Mouse (Mus musculus) kidney, adult 2 months (tissue): ENCODE measurements around the gene Rnf38. TPM values are rescaled to one million over a fixed set of nuclear protein-coding genes. Genes with fewer than 3 reads are reported as not detected.

Experiments used
- DNase-seq: peaks from one replicate; pipeline ENCODE4 v3.0.0; 2021
- H3K27ac ChIP-seq: fragments of 200-500 bp; 2 replicates; pipeline ENCODE4 v1.5.1; 2012; ENCODE audit warnings: low read depth, low read length, control low read depth, inconsistent platforms; ENCODE audit not compliant: insufficient read depth
- H3K27me3 ChIP-seq: fragments of 200-500 bp; replicated peaks from 2 replicates; pipeline ENCODE4 v1.6.1; 2012; ENCODE audit warnings: mild to moderate bottlenecking, moderate library complexity, low read length, inconsistent platforms; ENCODE audit not compliant: control insufficient read depth, insufficient read depth
- H3K36me3 ChIP-seq: fragments of 200-500 bp; 2 replicates; pipeline ENCODE4 v1.6.1; 2012; ENCODE audit warnings: mild to moderate bottlenecking, moderate library complexity, low read length, inconsistent platforms; ENCODE audit not compliant: control insufficient read depth, insufficient read depth
- H3K4me1 ChIP-seq: fragments of 200-500 bp; 2 replicates; pipeline ENCODE4 v1.6.1; 2011; ENCODE audit warnings: low read length; ENCODE audit not compliant: control insufficient read depth, insufficient read depth
- H3K4me3 ChIP-seq: fragments of 200-500 bp; 2 replicates; pipeline ENCODE4 v1.5.1; 2011; ENCODE audit warnings: mild to moderate bottlenecking, low read depth, low read length, control low read depth; ENCODE audit not compliant: insufficient read depth
- CTCF ChIP-seq: fragments of 200-500 bp; conservative IDR thresholded peaks from 2 replicates; pipeline ENCODE4 v1.5.1; 2011; ENCODE audit warnings: low read depth, mild to moderate bottlenecking, control low read depth, low read length, moderate library complexity, mixed read lengths; ENCODE audit not compliant: insufficient read depth, insufficient read length
- POLR2A ChIP-seq: fragments of 200-500 bp; IDR thresholded peaks from one replicate; pipeline ENCODE4 v1.6.1; 2011; ENCODE audit warnings: low read depth, low read length, control low read depth
- WGBS: fragments of 180-500 bp; shearing (Covaris S2); methylation state at CpG from one replicate; pipeline ENCODE4 v1.1.7; 2018; 5-methylcytosine and 5-hydroxymethylcytosine counted together
- polyA plus RNA-seq: library from polyadenylated mRNA; depleted of rRNA; stranded (reverse); fragments of >200 nt; gene quantifications from 2 replicates; pipeline ENCODE4 v1.2.3, GENCODE M21; 2012

Rnf38 gene
- polyA plus RNA-seq, 1 experiment: 69.9 TPM

GRCm38 (mm10) chr4:44246285-44246684 lies 12.7 kb upstream of the Rnf38 start:
- Histone ChIP-seq H3K27me3 (peaks cover 3% of the 10 kb centered on the region; the same call in 1 of the 2 replicates), H3K4me3 (no peak overlapping the region), H3K27ac (no peak overlapping the region), H3K4me1 (no peaks in the 10 kb centered on the region), H3K36me3 (no peaks in the 10 kb centered on the region)
- TF ChIP-seq POLR2A: no peak
- no peak for TF ChIP-seq CTCF
- 74% methylated on average over 4 of the region's 4 CpGs for WGBS
- no peak for DNase-seq

- H3K4me3 ChIP-seq: no peak overlapping the region
- no peak for DNase-seq
- no peak for TF ChIP-seq POLR2A
- no peak for TF ChIP-seq CTCF
- no peak overlapping the region for H3K27ac ChIP-seq
- no peaks in the 10 kb centered on the region for H3K4me1 ChIP-seq
- H3K27me3 ChIP-seq: no peaks in the 10 kb centered on the region
- no peaks in the 10 kb centered on the region for H3K36me3 ChIP-seq
- 58% methylated on average over 4 of the region's 4 CpGs for whole genome bisulfite sequencing
Measured at GRCm38 (mm10) chr4:44241638-44242037, 8.0 kb upstream of the Rnf38 start.

DNA sequence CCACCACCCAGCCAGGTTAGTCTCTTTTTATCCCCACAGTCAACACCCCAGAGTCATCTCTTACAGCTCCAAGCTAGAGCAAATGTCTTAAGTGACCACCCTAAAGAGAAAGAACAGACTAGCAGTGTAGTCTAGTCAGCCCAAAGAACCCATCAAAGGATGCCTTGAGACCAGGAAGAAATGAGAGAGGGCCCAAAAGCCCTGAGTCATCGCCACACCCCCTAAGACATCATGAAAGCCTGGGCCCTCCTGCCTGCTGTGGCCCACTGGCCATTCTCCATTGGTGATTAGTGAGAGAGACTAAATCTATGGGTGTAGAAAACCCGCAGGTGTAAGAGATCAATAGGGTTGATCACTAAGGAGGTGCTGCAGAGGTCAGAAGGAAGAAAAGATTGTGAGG lies 2.4 kb upstream of the Rnf38 start:
- TF ChIP-seq POLR2A (no peak), CTCF (no peak)
- Histone ChIP-seq H3K4me3 (no peak overlapping the region), H3K36me3 (no peaks in the 10 kb centered on the region), H3K27ac (no peak overlapping the region), H3K27me3 (no peaks in the 10 kb centered on the region), H3K4me1 (0 out of 2 replicates have a peak, but pooled peaks cover 5% of the 10 kb centered on the region)
- DNase-seq: no peak
- whole genome bisulfite sequencing: 96% methylated on average over 2 of the region's 2 CpGs

DNA sequence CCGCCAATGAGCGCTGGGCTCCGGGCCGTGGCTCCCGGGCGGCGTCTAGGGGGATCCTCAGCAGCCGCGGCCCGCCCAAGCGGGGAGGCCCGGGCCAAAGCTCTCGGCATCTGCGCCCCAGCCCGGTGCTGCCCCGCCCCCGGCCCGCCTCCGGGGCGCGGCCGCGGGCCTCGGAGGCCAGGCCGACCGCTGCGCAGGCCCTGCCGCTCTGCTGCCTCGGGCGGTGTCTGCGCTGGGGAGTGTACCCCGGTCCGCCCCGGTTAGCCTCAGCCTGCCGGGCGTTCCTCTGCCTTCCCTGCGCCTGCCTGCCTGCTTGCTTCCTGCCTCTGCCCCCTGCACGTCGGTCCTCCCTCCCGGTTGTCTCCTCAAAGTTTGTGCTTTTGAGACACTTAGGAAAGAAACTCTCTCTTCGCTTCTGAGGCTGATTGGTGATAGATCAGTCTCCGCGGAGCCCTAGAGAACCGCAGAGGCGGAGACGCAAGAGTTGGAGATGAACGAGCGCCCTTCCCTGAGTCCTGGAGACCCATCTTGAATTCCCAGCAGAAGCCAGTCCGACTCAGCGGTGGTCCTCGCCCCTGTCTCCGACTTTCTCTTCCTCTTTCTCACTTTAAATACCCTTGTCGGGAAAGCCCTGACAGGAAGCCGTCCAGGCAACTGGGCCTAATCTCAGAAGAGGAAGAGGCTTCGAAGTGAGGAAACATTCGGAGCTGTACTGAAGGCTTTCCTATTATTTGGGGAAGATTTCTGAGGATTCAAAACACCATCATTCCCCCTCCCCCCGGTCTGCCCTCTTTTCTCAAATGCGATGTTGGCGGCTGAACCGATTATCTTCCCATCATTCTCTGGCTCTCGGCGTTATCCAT lies 646 bp upstream of the Rnf38 start:
- H3K27ac ChIP-seq: peak overlapping the region; percentile 85
- TF ChIP-seq POLR2A (peak; percentile 91), CTCF (no peak)
- peak; percentile 96 for DNase-seq
- under 1% methylated on average over 55 of the region's 62 CpGs for WGBS
- H3K4me1 ChIP-seq: 0 out of 2 replicates have a peak, but pooled peaks cover 5% of the 10 kb centered on the region
- no peaks in the 10 kb centered on the region for H3K36me3 ChIP-seq
- peak overlapping the region; percentile 98 for H3K4me3 ChIP-seq
- no peaks in the 10 kb centered on the region for H3K27me3 ChIP-seq

DNA sequence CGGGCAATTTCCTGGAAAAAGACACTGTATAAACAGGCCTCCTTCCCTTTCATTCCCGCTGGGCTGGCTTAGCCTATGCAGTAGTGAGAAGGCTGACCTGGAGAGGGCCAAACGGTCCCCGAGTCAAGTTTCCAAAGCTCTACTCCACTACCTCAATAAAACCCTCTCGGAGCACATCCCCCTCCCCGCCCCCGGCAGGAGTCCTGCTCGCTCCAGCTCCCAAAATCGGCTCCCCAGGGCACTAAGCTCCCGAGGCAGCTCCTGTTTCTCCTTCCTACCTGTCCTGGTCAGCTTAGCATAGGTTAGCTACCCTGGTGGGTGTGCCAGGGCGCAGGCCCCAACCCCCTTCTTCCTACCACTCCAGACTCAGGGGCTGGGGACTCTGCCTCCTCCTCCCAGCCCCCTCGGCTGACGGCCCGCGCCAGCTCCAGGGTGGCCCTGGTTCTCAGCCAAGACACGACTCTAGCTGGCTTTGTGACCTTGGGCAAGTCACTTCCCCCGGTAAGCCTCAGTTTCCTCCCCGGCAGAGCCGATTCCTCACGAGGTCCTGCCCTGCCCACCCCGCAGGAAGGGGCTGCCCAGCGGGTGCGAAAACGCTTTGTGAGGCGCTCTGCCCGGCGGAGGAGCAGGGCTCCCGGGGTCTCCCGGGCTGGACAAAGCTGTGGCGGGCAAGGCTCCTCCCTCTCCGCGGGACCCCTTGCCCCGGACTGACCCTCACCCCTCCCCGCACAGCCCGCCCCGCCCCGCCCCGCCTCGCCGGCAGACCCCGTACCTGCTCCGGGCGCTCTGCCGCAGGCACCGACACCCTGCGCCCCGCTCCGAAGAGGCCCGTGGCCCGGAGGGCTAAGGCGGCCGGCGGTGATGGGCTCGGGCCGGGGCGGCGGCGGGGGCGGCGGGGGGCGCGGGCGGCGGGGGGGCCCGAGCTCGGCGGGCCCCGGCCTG lies 547 bp downstream of the Rnf38 start:
- TF ChIP-seq CTCF: no peak
- no peak for TF ChIP-seq POLR2A
- Histone ChIP-seq H3K36me3 (no peaks in the 10 kb centered on the region), H3K4me3 (peak overlapping the region; percentile 68), H3K27ac (peak overlapping the region; percentile 60), H3K4me1 (0 out of 2 replicates have a peak, but pooled peaks cover 8% of the 10 kb centered on the region), H3K27me3 (no peaks in the 10 kb centered on the region)
- peak; percentile 51 for DNase-seq
- WGBS: 2% methylated on average over 55 of the region's 68 CpGs

DNA sequence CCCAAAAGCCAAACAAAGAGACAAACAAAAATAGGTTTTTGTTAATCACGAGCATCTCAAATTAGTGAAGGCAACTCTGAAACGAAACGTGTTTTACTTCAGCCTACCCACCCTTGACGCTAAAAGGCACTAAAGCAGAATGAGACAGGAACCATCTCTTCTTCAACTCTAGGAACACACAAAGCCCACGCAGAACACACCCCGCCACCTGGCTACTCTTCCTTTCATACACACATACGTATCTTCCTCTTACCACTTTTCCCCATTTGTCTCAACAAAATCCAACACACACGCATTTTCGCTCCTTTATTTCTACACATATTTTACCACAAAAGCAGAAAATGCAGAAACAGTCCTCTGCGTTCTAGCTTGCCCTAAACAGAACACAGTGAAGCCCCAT lies 8.5 kb downstream of the Rnf38 start:
- H3K36me3 ChIP-seq: no peaks in the 10 kb centered on the region
- no peak for DNase-seq
- no peak overlapping the region for H3K27ac ChIP-seq
- WGBS: 94% methylated on average over 10 of the region's 10 CpGs
- TF ChIP-seq CTCF (no peak), POLR2A (no peak)
- no peaks in the 10 kb centered on the region for H3K27me3 ChIP-seq
- 0 out of 2 replicates have a peak, but pooled peaks cover 6% of the 10 kb centered on the region for H3K4me1 ChIP-seq
- no peak overlapping the region for H3K4me3 ChIP-seq
